Mouse (Mus musculus) heart, embryonic 16.5 days (tissue): ENCODE measurements around the gene P2rx3. TPM values are rescaled to one million over a fixed set of nuclear protein-coding genes. Genes with fewer than 3 reads are reported as not detected.

Experiments used
- ATAC-seq: fragments of 200-750 bp; cut with Nextera tagmentation; replicated peaks from 2 replicates; pipeline ENCODE4 v1.8.0; 2017; ENCODE audit warnings: moderate number of reproducible peaks; ENCODE audit not compliant: insufficient read depth, low FRiP score; ENCODE audit errors: extremely low read depth
- H3K27ac ChIP-seq: fragments of 300-500 bp; sonication (generic); 2 replicates; pipeline ENCODE4 v1.5.1; 2014; ENCODE audit warnings: mild to moderate bottlenecking, low read length, control low read depth, moderate library complexity
- H3K27me3 ChIP-seq: fragments of 300-500 bp; sonication (generic); 2 replicates; pipeline ENCODE4 v1.6.1; 2014; ENCODE audit warnings: low read length, mixed read lengths; ENCODE audit not compliant: control insufficient read depth, insufficient read depth
- H3K36me3 ChIP-seq: fragments of 300-500 bp; sonication (generic); 2 replicates; pipeline ENCODE4 v1.6.1; 2014; ENCODE audit not compliant: control insufficient read depth, insufficient read depth
- H3K4me1 ChIP-seq: fragments of 300-500 bp; sonication (generic); 2 replicates; pipeline ENCODE4 v1.6.1; 2014; ENCODE audit warnings: low read length, mixed read lengths; ENCODE audit not compliant: control insufficient read depth, insufficient read depth
- H3K4me2 ChIP-seq: fragments of 300-500 bp; sonication (generic); 2 replicates; pipeline ENCODE4 v1.6.1; 2014; ENCODE audit warnings: low read depth, mild to moderate bottlenecking, control low read depth, low read length
- H3K4me3 ChIP-seq: fragments of 300-500 bp; sonication (generic); 2 replicates; pipeline ENCODE4 v1.5.1; 2014; ENCODE audit warnings: mild to moderate bottlenecking, control low read depth, low read length
- H3K9ac ChIP-seq: fragments of 300-500 bp; sonication (generic); 2 replicates; pipeline ENCODE4 v1.6.1; 2014; ENCODE audit warnings: low read length, control low read depth
- H3K9me3 ChIP-seq: fragments of 300-500 bp; sonication (generic); replicated peaks from 2 replicates; pipeline ENCODE4 v1.6.1; 2016; ENCODE audit warnings: low read length; ENCODE audit not compliant: control insufficient read depth
- WGBS: fragments of 180-500 bp; shearing (Covaris S2); extraction: QIAGEN DNeasy Blood & Tissue Kit; methylation state at CpG from one replicate; pipeline ENCODE4 v1.1.7; 2014; 5-methylcytosine and 5-hydroxymethylcytosine counted together
- polyA plus RNA-seq: library from polyadenylated mRNA; unstranded; fragments of >200 nt; fragmentation: Nextera tagmentation; extraction: Ambion mirVana; gene quantifications from 2 replicates; pipeline ENCODE4 v1.2.1, GENCODE M21; 2015

The P2rx3 gene
- polyA plus RNA-seq, 1 experiment from 2014 or later: 0.79 TPM

- Histone ChIP-seq H3K4me2 (no peak overlapping the region), H3K9me3 (no peaks in the 10 kb centered on the region), H3K27me3 (no peaks in the 10 kb centered on the region), H3K4me3 (no peak overlapping the region), H3K4me1 (no peaks in the 10 kb centered on the region), H3K27ac (no peak overlapping the region), H3K9ac (no peak overlapping the region), H3K36me3 (no peaks in the 10 kb centered on the region)
- ATAC-seq: no peak
- WGBS: 55% methylated on average over 6 of the region's 6 CpGs
Measured at GRCm38 (mm10) chr2:85029897-85030296, 7.4 kb downstream of the P2rx3 start.

- Histone ChIP-seq H3K27me3 (no peaks in the 10 kb centered on the region; the same call in 1 of the 2 replicates), H3K9me3 (no peaks in the 10 kb centered on the region), H3K27ac (no peak overlapping the region), H3K4me3 (no peak overlapping the region), H3K9ac (no peak overlapping the region), H3K4me2 (no peak overlapping the region), H3K36me3 (no peaks in the 10 kb centered on the region), H3K4me1 (no peaks in the 10 kb centered on the region)
- ATAC-seq: no peak
- 59% methylated on average over 5 of the region's 5 CpGs for WGBS
Measured at GRCm38 (mm10) chr2:85027281-85027680, 10.0 kb downstream of the P2rx3 start.

GRCm38 (mm10) chr2:85026178-85026577 lies 11.1 kb downstream of the P2rx3 start:
- H3K36me3 ChIP-seq: no peaks in the 10 kb centered on the region
- WGBS: 75% methylated on average over 3 of the region's 3 CpGs
- no peak overlapping the region for H3K4me3 ChIP-seq
- ATAC-seq: no peak
- no peak overlapping the region for H3K27ac ChIP-seq
- no peak overlapping the region for H3K9ac ChIP-seq
- no peaks in the 10 kb centered on the region; the same call in 1 of the 2 replicates for H3K27me3 ChIP-seq
- H3K4me2 ChIP-seq: no peak overlapping the region
- H3K9me3 ChIP-seq: no peaks in the 10 kb centered on the region
- H3K4me1 ChIP-seq: no peaks in the 10 kb centered on the region

GRCm38 (mm10) chr2:85022043-85022442 lies 15.2 kb downstream of the P2rx3 start:
- H3K27me3 ChIP-seq: no peaks in the 10 kb centered on the region; the same call in 1 of the 2 replicates
- 16% methylated on average over 4 of the region's 4 CpGs for WGBS
- no peak for ATAC-seq

GRCm38 (mm10) chr2:85014588-85014982 lies 22.7 kb downstream of the P2rx3 start:
- H3K4me1 ChIP-seq: peaks cover 16% of the 10 kb centered on the region
- H3K27ac ChIP-seq: no peak overlapping the region
- no peak for ATAC-seq
- 44% methylated on average over 3 of the region's 3 CpGs for WGBS
- H3K27me3 ChIP-seq: no peaks in the 10 kb centered on the region
- no peak overlapping the region for H3K9ac ChIP-seq
- H3K9me3 ChIP-seq: no peaks in the 10 kb centered on the region
- no peaks in the 10 kb centered on the region for H3K36me3 ChIP-seq
- no peak overlapping the region for H3K4me3 ChIP-seq
- no peak overlapping the region for H3K4me2 ChIP-seq

More at GRCm38 (mm10) chr2:85022043-85022442, 15.2 kb downstream of the P2rx3 start:
- Histone ChIP-seq H3K36me3 (no peaks in the 10 kb centered on the region), H3K27ac (no peak overlapping the region), H3K4me1 (no peaks in the 10 kb centered on the region), H3K4me2 (no peak overlapping the region), H3K4me3 (no peak overlapping the region), H3K9me3 (no peaks in the 10 kb centered on the region), H3K9ac (no peak overlapping the region)

GRCm38 (mm10) chr2:85013826-85014587 lies 23.3 kb downstream of the P2rx3 start:
- Histone ChIP-seq H3K4me3 (no peak overlapping the region), H3K4me2 (no peak overlapping the region), H3K27ac (no peak overlapping the region), H3K9me3 (no peaks in the 10 kb centered on the region), H3K9ac (no peak overlapping the region), H3K36me3 (no peaks in the 10 kb centered on the region), H3K4me1 (peaks cover 16% of the 10 kb centered on the region), H3K27me3 (no peaks in the 10 kb centered on the region)
- 81% methylated on average over 5 of the region's 5 CpGs for WGBS
- no peak for ATAC-seq

- H3K4me3 ChIP-seq: no peak overlapping the region
- H3K36me3 ChIP-seq: no peaks in the 10 kb centered on the region
- H3K27ac ChIP-seq: no peak overlapping the region
- H3K4me1 ChIP-seq: peaks cover 16% of the 10 kb centered on the region
- H3K4me2 ChIP-seq: no peak overlapping the region
- no peak overlapping the region for H3K9ac ChIP-seq
- no peaks in the 10 kb centered on the region for H3K27me3 ChIP-seq
- no peaks in the 10 kb centered on the region for H3K9me3 ChIP-seq
- ATAC-seq: peak; percentile 37; the same call in 1 of the 2 replicates
- 51% methylated on average over 14 of the region's 14 CpGs for WGBS
Measured at GRCm38 (mm10) chr2:85012679-85013078, 24.6 kb downstream of the P2rx3 start.

- 37% methylated on average over 9 of the region's 9 CpGs for WGBS
- Histone ChIP-seq H3K36me3 (no peaks in the 10 kb centered on the region), H3K4me1 (peaks cover 16% of the 10 kb centered on the region), H3K9me3 (no peaks in the 10 kb centered on the region), H3K4me3 (no peak overlapping the region), H3K27ac (peak overlapping the region; percentile 11; the same call in 1 of the 2 replicates), H3K9ac (no peak overlapping the region), H3K4me2 (no peak overlapping the region), H3K27me3 (no peaks in the 10 kb centered on the region)
- ATAC-seq: 0 out of 2 replicates have a peak, but pooled peaks have one; percentile 29
Measured at GRCm38 (mm10) chr2:85011906-85012604, 25.2 kb downstream of the P2rx3 start.

GRCm38 (mm10) chr2:85009212-85009611 lies 28.1 kb downstream of the P2rx3 start:
- H3K4me2 ChIP-seq: no peak overlapping the region
- no peaks in the 10 kb centered on the region for H3K9me3 ChIP-seq
- 79% methylated on average over 2 of the region's 2 CpGs for WGBS
- no peak for ATAC-seq
- H3K9ac ChIP-seq: no peak overlapping the region
- no peak overlapping the region for H3K4me3 ChIP-seq
- H3K27me3 ChIP-seq: no peaks in the 10 kb centered on the region
- peaks cover 16% of the 10 kb centered on the region for H3K4me1 ChIP-seq
- H3K36me3 ChIP-seq: no peaks in the 10 kb centered on the region
- H3K27ac ChIP-seq: no peak overlapping the region
